Mouse (Mus musculus) spleen, adult 2 months (tissue): ENCODE results near the gene Tmem38b. TPM values are rescaled to one million over a fixed set of nuclear protein-coding genes. Genes with fewer than 3 reads are reported as not detected.

ENCODE experiments used
- DNase-seq, 2 experiments: peaks; one replicate each; pipeline versions ENCODE4 v3.0.0 to v3.0.0-alpha.2; 2012 to 2021; ENCODE audit warnings: low spot score in 2 of 2, low read depth in 1 of 2
- H3K27ac ChIP-seq: fragments of 200-500 bp; 2 replicates; pipeline ENCODE4 v1.5.1; 2012; ENCODE audit warnings: low read length, inconsistent platforms; ENCODE audit not compliant: insufficient read depth
- H3K27me3 ChIP-seq: fragments of 200-500 bp; 2 replicates; pipeline ENCODE4 v1.6.1; 2012; ENCODE audit warnings: mild to moderate bottlenecking, moderate library complexity, low read length, inconsistent platforms; ENCODE audit not compliant: control insufficient read depth, insufficient read depth
- H3K36me3 ChIP-seq: fragments of 200-500 bp; 2 replicates; pipeline ENCODE4 v1.6.1; 2012; ENCODE audit warnings: mild to moderate bottlenecking, low read length, inconsistent platforms; ENCODE audit not compliant: control insufficient read depth, insufficient read depth
- H3K4me1 ChIP-seq: fragments of 200-500 bp; 2 replicates; pipeline ENCODE4 v1.6.1; 2011; ENCODE audit warnings: inconsistent platforms; ENCODE audit not compliant: control insufficient read depth, insufficient read depth, insufficient read length
- H3K4me3 ChIP-seq: fragments of 200-500 bp; 2 replicates; pipeline ENCODE4 v1.5.1; 2011; ENCODE audit warnings: mild to moderate bottlenecking, inconsistent platforms; ENCODE audit not compliant: insufficient read depth, insufficient read length; ENCODE audit errors: extremely low read depth
- CTCF ChIP-seq: fragments of 200-500 bp; IDR thresholded peaks from 2 replicates; pipeline ENCODE4 v1.5.1; 2011; ENCODE audit warnings: mild to moderate bottlenecking, inconsistent platforms; ENCODE audit not compliant: insufficient read depth, insufficient read length, insufficient replicate concordance; ENCODE audit errors: extremely low read depth
- POLR2A ChIP-seq: fragments of 200-500 bp; IDR thresholded peaks from 2 replicates; pipeline ENCODE4 v1.6.1; 2011; ENCODE audit warnings: low read depth, low read length, inconsistent platforms
- WGBS: fragments of 180-500 bp; shearing (Covaris S2); methylation state at CpG from one replicate; pipeline ENCODE4 v1.1.7; 2018; 5-methylcytosine and 5-hydroxymethylcytosine counted together
- polyA plus RNA-seq: library from polyadenylated mRNA; depleted of rRNA; stranded (reverse); fragments of >200 nt; gene quantifications from 2 replicates; pipeline ENCODE4 v1.2.3, GENCODE M21; 2012

Gene Tmem38b
- polyA plus RNA-seq, 1 experiment = 2.5 TPM

DNA sequence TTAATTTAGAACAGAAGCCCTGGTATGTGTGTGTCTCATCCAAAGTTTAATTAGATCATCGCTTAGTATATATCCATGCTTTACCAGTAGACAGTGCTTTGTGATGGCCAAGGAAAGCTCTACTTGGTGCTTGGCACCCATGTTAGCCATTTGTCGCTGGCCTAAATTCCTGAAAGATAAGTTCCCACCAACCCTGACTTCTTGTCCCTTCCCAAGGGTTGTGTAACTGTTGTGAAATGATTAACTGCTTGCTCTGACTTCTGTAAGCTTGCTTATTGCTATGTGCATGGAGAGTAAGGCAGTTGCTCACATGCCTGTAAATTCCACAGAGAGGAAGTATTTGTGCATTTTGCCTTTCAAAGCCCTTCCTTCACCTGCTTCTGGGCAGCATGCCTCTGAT is 4.7 kb downstream of the Tmem38b start:
- WGBS = 92% methylated on average over 2 of the region's 2 CpGs
- Histone ChIP-seq H3K27ac (no peak overlapping the region), H3K36me3 (no peaks in the 10 kb centered on the region), H3K27me3 (no peaks in the 10 kb centered on the region), H3K4me1 (0 out of 2 replicates have a peak, but pooled peaks cover 1% of the 10 kb centered on the region), H3K4me3 (no peak overlapping the region)
- TF ChIP-seq CTCF (no peak), POLR2A (no peak)
- no peak for DNase-seq

DNA sequence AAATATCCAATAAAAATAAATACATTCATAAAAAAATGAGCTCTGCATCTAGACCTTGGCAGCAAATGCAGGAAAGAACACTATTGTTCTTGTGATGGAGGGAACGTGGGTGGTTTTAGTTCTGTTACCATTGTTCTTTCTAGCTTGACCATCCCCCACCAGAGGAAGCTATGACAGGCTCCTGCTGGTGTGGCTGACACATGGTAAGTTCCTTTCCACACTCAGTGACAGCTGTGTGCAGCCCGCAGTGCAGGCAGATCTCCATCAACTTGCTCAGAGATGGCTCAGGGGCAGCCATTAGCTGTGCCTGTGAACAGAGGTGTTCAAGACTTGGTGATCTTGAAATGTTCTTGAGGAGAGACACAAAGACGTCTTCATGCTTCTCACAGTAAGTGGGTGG is 6.5 kb downstream of the Tmem38b start:
- Histone ChIP-seq H3K27me3 (no peaks in the 10 kb centered on the region), H3K27ac (no peak overlapping the region), H3K36me3 (no peaks in the 10 kb centered on the region), H3K4me1 (no peaks in the 10 kb centered on the region), H3K4me3 (no peak overlapping the region)
- WGBS = 33% methylated on average over 3 of the region's 3 CpGs
- TF ChIP-seq POLR2A (no peak), CTCF (no peak)
- DNase-seq = no peak

DNA sequence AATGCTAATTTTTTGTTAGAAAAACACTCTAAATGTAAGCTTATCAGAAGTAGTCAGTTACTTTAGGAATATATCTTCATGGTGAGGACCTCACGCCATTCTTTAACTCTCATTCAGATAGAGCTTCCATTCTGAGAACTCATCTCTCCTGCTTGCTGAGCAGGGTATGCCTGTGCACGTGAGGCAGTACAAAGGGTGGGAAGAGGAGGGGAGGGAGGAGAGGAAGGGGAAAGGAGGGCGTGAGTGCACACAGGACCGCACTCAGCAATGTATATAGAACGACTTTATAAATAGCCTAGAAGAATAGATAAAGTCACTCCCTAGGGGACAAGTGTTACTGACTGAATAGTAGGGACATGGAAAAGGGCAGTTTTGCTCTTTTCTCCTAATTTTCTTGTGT is 11.1 kb downstream of the Tmem38b start:
- no peak for DNase-seq
- TF ChIP-seq CTCF (no peak), POLR2A (no peak)
- Histone ChIP-seq H3K27ac (no peak overlapping the region), H3K4me1 (no peaks in the 10 kb centered on the region), H3K27me3 (no peaks in the 10 kb centered on the region), H3K36me3 (no peaks in the 10 kb centered on the region; the same call in 1 of the 2 replicates), H3K4me3 (no peak overlapping the region)
- WGBS = 61% methylated on average over 5 of the region's 5 CpGs

DNA sequence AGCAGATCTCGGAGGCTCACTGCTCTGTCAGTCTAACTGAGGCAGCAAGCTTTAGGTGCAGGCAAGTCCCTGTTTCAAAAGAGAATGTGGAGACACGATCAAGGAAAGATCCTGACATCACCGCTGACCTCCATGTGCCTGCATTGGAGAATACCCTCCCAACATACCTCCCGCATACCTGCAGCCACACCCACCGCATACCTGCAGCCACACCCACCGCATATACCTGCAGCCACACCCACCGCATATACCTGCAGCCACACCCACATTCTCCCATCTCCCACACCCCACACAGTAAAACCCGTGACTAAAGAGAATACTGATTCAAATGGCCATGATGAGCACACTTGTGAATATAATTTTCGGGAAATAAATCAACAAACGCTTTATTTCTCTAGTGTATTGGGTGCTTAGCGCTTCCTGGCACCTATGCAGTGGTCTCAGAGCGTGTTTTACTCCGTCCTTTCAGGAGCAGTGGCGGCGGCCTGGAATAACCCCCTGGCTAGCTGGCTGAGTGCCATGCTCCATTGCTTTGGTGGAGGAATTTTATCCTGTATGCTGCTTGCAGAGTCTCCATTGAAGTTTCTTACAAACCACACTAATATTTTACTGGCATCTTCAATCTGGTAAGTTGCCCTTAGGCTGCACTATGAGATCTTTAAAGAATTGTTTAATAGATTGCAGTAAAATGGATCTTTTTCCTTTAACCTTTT is 14.5 kb downstream of the Tmem38b start:
- no peak overlapping the region for H3K27ac ChIP-seq
- H3K27me3 ChIP-seq = no peaks in the 10 kb centered on the region
- no peaks in the 10 kb centered on the region for H3K4me1 ChIP-seq
- TF ChIP-seq POLR2A (no peak), CTCF (no peak)
- WGBS = 91% methylated on average over 15 of the region's 15 CpGs
- DNase-seq = no peak
- no peaks in the 10 kb centered on the region; the same call in 1 of the 2 replicates for H3K36me3 ChIP-seq
- H3K4me3 ChIP-seq = no peak overlapping the region

DNA sequence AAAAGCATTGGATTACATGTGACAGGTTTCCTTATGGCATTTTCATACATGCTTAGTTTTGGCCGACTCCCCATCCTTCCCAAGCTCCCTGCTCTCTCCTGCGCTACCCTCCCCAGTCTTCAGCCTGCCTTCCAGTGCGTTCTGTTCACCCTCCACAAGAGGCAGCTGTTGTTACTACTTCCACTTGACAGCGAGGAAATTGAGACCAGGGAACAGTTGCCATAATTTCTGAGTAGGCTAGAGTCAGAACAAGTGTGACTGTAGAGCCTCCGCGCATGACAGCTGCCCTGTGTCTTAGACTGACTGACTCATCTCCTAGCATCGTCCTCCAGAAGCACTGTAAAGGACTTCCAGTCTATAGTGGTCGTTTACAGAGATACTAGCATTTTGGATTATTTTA is 17.7 kb downstream of the Tmem38b start:
- Histone ChIP-seq H3K4me3 (no peak overlapping the region), H3K27me3 (no peaks in the 10 kb centered on the region), H3K27ac (no peak overlapping the region), H3K4me1 (no peaks in the 10 kb centered on the region), H3K36me3 (no peaks in the 10 kb centered on the region; the same call in 1 of the 2 replicates)
- no peak for DNase-seq
- WGBS = 82% methylated on average over 8 of the region's 8 CpGs
- TF ChIP-seq CTCF (no peak), POLR2A (no peak)

DNA sequence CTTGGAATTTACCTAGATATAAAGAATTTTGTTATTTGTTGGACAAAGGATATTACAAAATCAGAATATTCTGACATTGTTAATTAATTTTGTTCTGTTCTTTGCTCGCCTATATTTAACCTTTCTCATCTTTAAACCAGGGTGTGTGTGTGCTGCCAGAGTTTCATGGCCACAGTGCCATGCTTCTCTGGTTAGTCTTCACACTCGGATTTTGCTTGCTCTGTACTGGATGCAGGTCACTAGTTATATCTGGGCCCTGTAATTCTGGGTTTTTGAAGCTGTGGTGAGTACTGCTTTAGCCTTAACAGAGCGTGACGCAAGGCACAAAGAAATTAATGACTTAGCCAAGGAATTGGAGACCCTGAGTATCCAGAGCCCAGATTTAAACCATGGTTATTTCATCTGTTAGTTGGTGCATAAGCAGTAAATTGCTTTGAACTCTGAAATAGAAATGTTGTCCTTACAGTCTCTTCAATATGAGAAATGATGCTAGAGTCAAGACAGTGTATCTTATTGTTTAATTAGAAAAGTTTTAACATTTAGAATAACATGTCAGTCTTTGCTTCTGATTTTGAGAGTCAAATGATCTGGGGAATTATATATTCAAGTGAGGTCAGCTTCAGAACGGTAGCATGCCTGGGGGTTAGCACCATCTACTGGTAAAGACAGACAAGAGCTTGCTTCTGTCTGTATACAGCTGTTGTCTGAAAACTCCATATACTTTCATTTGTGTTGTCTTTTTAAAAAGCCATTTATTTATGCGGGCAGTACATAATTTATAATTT is 19.2 kb downstream of the Tmem38b start:
- H3K27ac ChIP-seq = no peak overlapping the region
- H3K4me3 ChIP-seq = no peak overlapping the region
- no peaks in the 10 kb centered on the region; the same call in 1 of the 2 replicates for H3K36me3 ChIP-seq
- H3K4me1 ChIP-seq = no peaks in the 10 kb centered on the region
- TF ChIP-seq CTCF (peak; percentile 34; the same call in 1 of the 2 replicates), POLR2A (no peak)
- peak; percentile 26 to 31 for DNase-seq
- WGBS = 66% methylated on average over 6 of the region's 6 CpGs
- H3K27me3 ChIP-seq = no peaks in the 10 kb centered on the region
